Mouse (Mus musculus) CH12.LX (cell line): ENCODE results near the gene Pogz. TPM values are rescaled to one million over a fixed set of nuclear protein-coding genes. Genes with fewer than 3 reads are reported as not detected.

Experiments
- DNase-seq: peaks from one replicate; pipeline ENCODE4 v3.0.0-alpha.2; 2013; ENCODE audit errors: extremely low read depth
- H3K27ac ChIP-seq: 2 replicates; pipeline ENCODE4 v1.5.1; 2012; ENCODE audit warnings: low read depth, mild to moderate bottlenecking, control low read depth, moderate library complexity; ENCODE audit not compliant: insufficient read depth
- H3K27me3 ChIP-seq: replicated peaks from 2 replicates; pipeline ENCODE3; 2012; ENCODE audit warnings: inconsistent platforms
- H3K36me3 ChIP-seq, 2 experiments: replicated peaks in 1 of 2; 2 replicates each; pipeline versions ENCODE3 to v1.6.1; 2012; ENCODE audit warnings: inconsistent platforms in 1 of 2, low read length in 1 of 2, mild to moderate bottlenecking in 1 of 2, mixed read lengths in 1 of 2, moderate library complexity in 1 of 2; ENCODE audit not compliant: control insufficient read depth in 1 of 2, insufficient read depth in 1 of 2
- H3K4me1 ChIP-seq, 2 experiments: 2 replicates each; pipeline ENCODE4 v1.6.1; 2012; ENCODE audit warnings: inconsistent platforms in 1 of 2, moderate library complexity in 1 of 2; ENCODE audit not compliant: insufficient read depth in 2 of 2, control insufficient read depth in 1 of 2
- H3K4me2 ChIP-seq: 2 replicates; pipeline ENCODE4 v1.6.1; 2012; ENCODE audit warnings: low read depth, mild to moderate bottlenecking, control low read depth; ENCODE audit not compliant: poor library complexity, insufficient read depth, severe bottlenecking
- H3K4me3 ChIP-seq, 3 experiments: fragments of 150-350 bp in 1 of 3; sonication (generic) in 1 of 3; replicated peaks in 1 of 3; 2 replicates each; pipeline versions ENCODE3 to v1.5.1; 2011 to 2012; ENCODE audit warnings: low read depth in 2 of 3, low read length in 2 of 3, mild to moderate bottlenecking in 2 of 3, moderate library complexity in 2 of 3, control low read depth in 1 of 3, improper control_type of control experiment in 1 of 3, inconsistent platforms in 1 of 3, mixed read lengths in 1 of 3; ENCODE audit not compliant: poor library complexity in 1 of 3
- H3K79me2 ChIP-seq: replicated peaks from 2 replicates; pipeline ENCODE4 v1.6.1; 2012; ENCODE audit warnings: mild to moderate bottlenecking, moderate library complexity; ENCODE audit not compliant: control insufficient read depth, poor library complexity, insufficient read depth, severe bottlenecking; ENCODE audit errors: extremely low read depth
- H3K9ac ChIP-seq: 2 replicates; pipeline ENCODE4 v1.6.1; 2012; ENCODE audit warnings: low read depth, mild to moderate bottlenecking, control low read depth, moderate library complexity; ENCODE audit not compliant: insufficient read depth
- H3K9me3 ChIP-seq: replicated peaks from 2 replicates; pipeline ENCODE3; 2012; ENCODE audit warnings: low read length, inconsistent platforms, mixed read lengths
- BHLHE40 ChIP-seq: IDR thresholded peaks from 2 replicates; pipeline ENCODE4 v1.6.1; 2011; ENCODE audit warnings: mild to moderate bottlenecking, low read depth, low read length, improper control_type of control experiment
- CHD2 ChIP-seq: IDR thresholded peaks from 2 replicates; pipeline ENCODE4 v1.6.1; 2011; ENCODE audit warnings: low read length, improper control_type of control experiment
- CTCF ChIP-seq, 2 experiments: IDR thresholded peaks in 1 of 2; conservative IDR thresholded peaks in 1 of 2; 2 replicates each; pipeline ENCODE4 v1.5.1; 2011 to 2012; ENCODE audit warnings: low read depth in 2 of 2, low read length in 2 of 2, improper control_type of control experiment in 1 of 2, inconsistent platforms in 1 of 2, mild to moderate bottlenecking in 1 of 2, moderate library complexity in 1 of 2
- ELF1 ChIP-seq: IDR thresholded peaks from 2 replicates; pipeline ENCODE4 v1.6.1; 2014; ENCODE audit warnings: low read depth, mild to moderate bottlenecking, inconsistent platforms, low read length, improper control_type of control experiment
- ETS1 ChIP-seq: conservative IDR thresholded peaks from 2 replicates; pipeline ENCODE4 v1.6.1; 2012; ENCODE audit warnings: low read depth, mild to moderate bottlenecking, inconsistent platforms, low read length, improper control_type of control experiment, moderate library complexity
- GABPA ChIP-seq: IDR thresholded peaks from 2 replicates; pipeline ENCODE4 v1.6.1; 2012; ENCODE audit warnings: low read depth, low read length, improper control_type of control experiment, inconsistent platforms; ENCODE audit not compliant: insufficient replicate concordance
- HCFC1 ChIP-seq: IDR thresholded peaks from 2 replicates; pipeline ENCODE4 v1.6.1; 2012; ENCODE audit warnings: low read depth, mild to moderate bottlenecking, inconsistent platforms, low read length, improper control_type of control experiment
- JUN ChIP-seq: IDR thresholded peaks from 2 replicates; pipeline ENCODE4 v1.6.1; 2011; ENCODE audit warnings: low read depth, mild to moderate bottlenecking, low read length, improper control_type of control experiment, moderate library complexity; ENCODE audit not compliant: insufficient read depth
- JUND ChIP-seq: conservative IDR thresholded peaks from 2 replicates; pipeline ENCODE4 v1.6.1; 2011; ENCODE audit warnings: low read depth, low read length, improper control_type of control experiment
- MAFK ChIP-seq: IDR thresholded peaks from 2 replicates; pipeline ENCODE4 v1.6.1; 2011; ENCODE audit warnings: low read length, improper control_type of control experiment; ENCODE audit not compliant: insufficient replicate concordance
- MAX ChIP-seq: IDR thresholded peaks from 2 replicates; pipeline ENCODE4 v1.6.1; 2011; ENCODE audit warnings: low read length, improper control_type of control experiment
- MEF2A ChIP-seq: IDR thresholded peaks from 2 replicates; pipeline ENCODE4 v1.6.1; 2014; ENCODE audit warnings: low read depth, mild to moderate bottlenecking, inconsistent platforms, low read length, improper control_type of control experiment, borderline replicate concordance
- MYC ChIP-seq: IDR thresholded peaks from 2 replicates; pipeline ENCODE4 v1.6.1; 2011; ENCODE audit warnings: low read depth, mild to moderate bottlenecking, improper control_type of control experiment, low read length
- NRF1 ChIP-seq: IDR thresholded peaks from 2 replicates; pipeline ENCODE4 v1.6.1; 2014; ENCODE audit warnings: low read depth, mild to moderate bottlenecking, inconsistent platforms, low read length, improper control_type of control experiment, moderate library complexity
- PAX5 ChIP-seq: IDR thresholded peaks from 2 replicates; pipeline ENCODE4 v1.6.1; 2012; ENCODE audit warnings: low read length, inconsistent platforms, mixed read lengths
- POLR2AphosphoS2 ChIP-seq: IDR thresholded peaks from 2 replicates; pipeline ENCODE4 v1.6.1; 2011; ENCODE audit warnings: low read depth, low read length, improper control_type of control experiment
- RAD21 ChIP-seq: IDR thresholded peaks from 2 replicates; pipeline ENCODE4 v1.6.1; 2011; ENCODE audit warnings: low read depth, mild to moderate bottlenecking, low read length, improper control_type of control experiment, moderate library complexity
- SIN3A ChIP-seq: IDR thresholded peaks from 2 replicates; pipeline ENCODE4 v1.6.1; 2012; ENCODE audit warnings: low read length, improper control_type of control experiment, inconsistent platforms
- TBP ChIP-seq: conservative IDR thresholded peaks from 2 replicates; pipeline ENCODE4 v1.6.1; 2011; ENCODE audit warnings: low read depth, low read length, improper control_type of control experiment
- TCF12 ChIP-seq: IDR thresholded peaks from 2 replicates; pipeline ENCODE4 v1.6.1; 2014; ENCODE audit warnings: low read depth, mild to moderate bottlenecking, inconsistent platforms, low read length, improper control_type of control experiment
- UBTF ChIP-seq: IDR thresholded peaks from 2 replicates; pipeline ENCODE4 v1.6.1; 2012; ENCODE audit warnings: low read depth, mild to moderate bottlenecking, inconsistent platforms, low read length, improper control_type of control experiment, moderate library complexity
- USF1 ChIP-seq: IDR thresholded peaks from 2 replicates; pipeline ENCODE4 v1.6.1; 2014; ENCODE audit warnings: low read depth, mild to moderate bottlenecking, inconsistent platforms, low read length, improper control_type of control experiment
- USF2 ChIP-seq: conservative IDR thresholded peaks from 2 replicates; pipeline ENCODE4 v1.6.1; 2011; ENCODE audit warnings: low read depth, low read length, improper control_type of control experiment
- ZC3H11A ChIP-seq: IDR thresholded peaks from 2 replicates; pipeline ENCODE4 v1.6.1; 2012; ENCODE audit warnings: low read depth, mild to moderate bottlenecking, inconsistent platforms, low read length, improper control_type of control experiment
- ZKSCAN1 ChIP-seq: IDR thresholded peaks from 2 replicates; pipeline ENCODE4 v1.6.1; 2012; ENCODE audit warnings: low read depth, inconsistent platforms, low read length, improper control_type of control experiment, borderline replicate concordance
- dilution Hi-C: fragments of 300-500 bp; cut with MboI; formaldehyde crosslinking; loops from 2 replicates; pipeline ENCODE4 v1.14.3; 2020; ENCODE audit warnings: low sequenced_read_pairs; ENCODE audit not compliant: extremely low pct_unique_long_range_greater_than_20kb, extremely low pct_ligation_motif_present
- in situ Hi-C: fragments of 300-500 bp; cut with MboI; formaldehyde crosslinking; loops from 3 replicates; pipeline ENCODE4 v1.14.3; 2019; ENCODE audit warnings: low sequenced_read_pairs, low pct_ligation_motif_present, low pct_unique_long_range_greater_than_20kb, mixed read lengths
- polyA plus RNA-seq: library from polyadenylated mRNA; unstranded; fragments of >175 nt; gene quantifications from 2 replicates; pipeline ENCODE4 v1.2.1, GENCODE M21; 2012; ENCODE audit warnings: low read depth; ENCODE audit not compliant: insufficient read length
- total RNA-seq, 2 experiments: library from RNA; depleted of rRNA; stranded (reverse); fragments of 300-350 nt in 1 of 2; fragments of >200 nt in 1 of 2; gene quantifications; 2 replicates each; pipeline ENCODE4 v1.2.3; 2012 to 2014

Pogz gene
- total and polyA plus RNA-seq, 3 experiments: 7.7 to 23.4 (median 10.1) TPM

DNA sequence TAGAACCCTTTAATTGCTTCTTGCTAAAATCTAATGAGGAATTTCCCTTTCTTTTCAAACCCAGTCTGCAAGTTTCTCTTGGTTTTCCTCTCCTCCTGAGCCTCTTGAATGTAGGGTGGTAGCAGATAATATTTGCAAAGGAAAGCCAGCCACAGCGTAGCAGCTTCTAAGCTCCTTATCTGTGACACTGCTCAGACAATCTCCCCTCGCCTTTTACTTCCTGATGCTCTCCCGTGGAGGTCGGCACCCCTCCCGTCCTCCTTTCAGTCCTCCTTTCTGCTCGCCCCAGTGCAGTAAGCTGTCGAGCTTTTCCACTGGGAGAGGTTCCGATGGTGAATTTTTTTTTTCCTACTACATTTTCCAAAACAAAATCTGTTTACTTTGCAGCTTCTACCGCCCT lies 5.3 kb upstream of the Pogz start:
- peaks cover 0 to 5% of the 10 kb centered on the region in 2 experiments; a peak in 3 of 4 replicates for H3K4me1 ChIP-seq
- TF ChIP-seq RAD21 (no peak), TCF12 (no peak), USF2 (no peak), GABPA (no peak), PAX5 (no peak), MAFK (no peak), NRF1 (no peak), POLR2AphosphoS2 (no peak), MEF2A (no peak), ZC3H11A (no peak), ELF1 (no peak), SIN3A (no peak), JUND (no peak), UBTF (no peak), CHD2 (no peak), BHLHE40 (no peak), ZKSCAN1 (no peak), HCFC1 (no peak), MAX (no peak), ETS1 (no peak)
- H3K27ac ChIP-seq: no peak overlapping the region
- H3K9ac ChIP-seq: no peak overlapping the region
- no peak for DNase-seq
- H3K9me3 ChIP-seq: peaks cover 14% of the 10 kb centered on the region
- in situ Hi-C loops (no loop called here), dilution Hi-C loops (no loop called here)
- no peak overlapping the region for H3K4me3 ChIP-seq
- H3K4me2 ChIP-seq: peak overlapping the region; percentile 2; the same call in 1 of the 2 replicates
- H3K27me3 ChIP-seq: peaks cover 19% of the 10 kb centered on the region
- H3K36me3 ChIP-seq: no peaks in the 10 kb centered on the region
- no peaks in the 10 kb centered on the region for H3K79me2 ChIP-seq

DNA sequence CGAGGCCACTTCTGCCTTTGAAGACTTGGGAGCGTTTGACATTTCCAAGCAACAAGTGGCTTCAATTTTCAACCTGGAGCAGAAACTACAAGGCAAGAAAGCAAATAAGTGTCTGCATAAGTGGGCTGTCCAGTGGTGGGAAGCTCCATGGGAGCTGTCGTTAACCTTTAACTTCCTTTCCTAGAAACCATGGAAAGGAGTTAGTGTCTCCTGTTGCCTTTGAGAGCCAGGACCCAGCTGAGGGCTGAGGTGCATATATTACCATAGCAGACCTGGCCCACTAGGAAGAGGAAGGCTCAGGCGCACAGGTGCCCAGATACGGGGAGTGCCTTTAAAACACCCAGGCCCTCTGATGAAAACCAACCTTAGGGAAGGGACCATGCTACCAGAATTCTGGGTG lies 4.7 kb upstream of the Pogz start:
- Histone ChIP-seq H3K4me2 (no peak overlapping the region), H3K4me1 (peaks cover 0 to 5% of the 10 kb centered on the region in 2 experiments; a peak in 3 of 4 replicates), H3K36me3 (no peaks in the 10 kb centered on the region), H3K9me3 (peaks cover 11% of the 10 kb centered on the region), H3K9ac (no peak overlapping the region), H3K27ac (no peak overlapping the region), H3K27me3 (peaks cover 19% of the 10 kb centered on the region), H3K79me2 (0 out of 2 replicates have a peak, but pooled peaks cover 4% of the 10 kb centered on the region), H3K4me3 (no peak overlapping the region)
- in situ Hi-C loops (no loop called here), dilution Hi-C loops (no loop called here)
- no peak for DNase-seq
- TF ChIP-seq MYC: no peak
- TF ChIP-seq CTCF (conservative IDR thresholded peaks at IDR 0.05 in 1 of 2, IDR thresholded peaks at IDR 0.05 in 1 of 2; ENCODE audit: low read depth in 2 of 2, low read length in 2 of 2): no peak
- TF ChIP-seq ZKSCAN1: no peak
- no peak for TF ChIP-seq JUND
- no peak for TF ChIP-seq TBP
- no peak for TF ChIP-seq JUN
- TF ChIP-seq MEF2A: no peak
- TF ChIP-seq PAX5: no peak
- no peak for TF ChIP-seq USF1
- TF ChIP-seq UBTF: no peak
